ENCODE assay signal across 8 mouse cellular contexts in genomic region chr7:90456845-90457468, GRCm38 (mm10). TPM values are rescaled to one million over a fixed set of nuclear protein-coding genes. Genes with fewer than 3 reads are reported as not detected.
DNase-seq lines count a peak whose midpoint lies in the region; ATAC-seq lines count a peak whose summit lies in the region.

Gene Tmem126a (minus strand): TSS chr7:90457229.

- no peaks in the 10 kb centered on the region for H3K27me3 ChIP-seq in hindbrain, embryonic 15.5 days

- H3K4me2 ChIP-seq in hindbrain, embryonic 15.5 days = peak within 1 kb of the TSS; percentile 70

- peaks cover 13% of the 10 kb centered on the region for H3K4me1 ChIP-seq in hindbrain, embryonic 15.5 days (replicated peaks)

- H3K9me3 ChIP-seq in hindbrain, embryonic 15.5 days = no peaks in the 10 kb centered on the region

- peak within 1 kb of the TSS; percentile 96 for H3K27ac ChIP-seq in hindbrain, embryonic 15.5 days (replicated peaks)

- peak within 1 kb of the TSS; percentile 94 for H3K4me3 ChIP-seq in hindbrain, embryonic 15.5 days

- peaks cover 16% of the 10 kb centered on the region for H3K36me3 ChIP-seq in hindbrain, embryonic 15.5 days

- DNase-seq in ZHBTc4 (ENCODE audit: low read depth, low spot score) = peak; percentile 88
- peak; percentile 68 to 84 for DNase-seq in cerebellum, postnatal 4 days (ENCODE audit: low spot score in 2 of 2)
- peak; percentile 87 for DNase-seq in gastrocnemius, adult 18-20 months (ENCODE audit: low spot score)
- DNase-seq in layer of hippocampus, postnatal 36 days = peak; percentile 79 to 85
- peak; percentile 89 for DNase-seq in lung, postnatal 25 days (ENCODE audit: low spot score)
- peak; percentile 96 for DNase-seq in retina, postnatal 1 day
- peak; percentile 73 for DNase-seq in thymus, postnatal 4 days

- ATAC-seq in hindbrain, embryonic 15.5 days (ENCODE audit: low FRiP score, low read depth) = peak; percentile 99

- H3K9ac ChIP-seq in hindbrain, embryonic 15.5 days = peak within 1 kb of the TSS; percentile 93

- WGBS in hindbrain, embryonic 15.5 days = under 1% methylated on average over 41 of the region's 41 CpGs

RNA-seq across cellular contexts. Expression of gene Tmem126a, which starts in this region (rescaled TPM):
- total RNA-seq in gastrocnemius, adult 18-20 months (2021) = 100 to 1,000 TPM; 104 to 105 TPM
- 124 and 134 TPM in 2 replicates for polyA plus RNA-seq in hindbrain, embryonic 15.5 days (2015; fragmentation: Nextera tagmentation; extraction: Ambion mirVana)
- 10 to 100 TPM; 37.7 to 43.9 TPM for total RNA-seq in layer of hippocampus, postnatal 36 days (2021)

Comparison
In these comparisons a context has a peak if more than half of its experiments do, and no peak if none do; other contexts are left out.
1. Peak in every context shown above with its lines: DNase-seq, ATAC-seq, H3K4me3 ChIP-seq and H3K27ac ChIP-seq.